Mouse (Mus musculus): Measurements from ENCODE around the gene Irf9. TPM values are rescaled to one million over a fixed set of nuclear protein-coding genes. Genes with fewer than 3 reads are reported as not detected.

Irf9 gene
- polyA plus RNA-seq, 1 experiment from 2014 or later, result 17.2 TPM

GRCm38 (mm10) chr14:55598521-55599390, 4.6 kb upstream of the Irf9 start:
- ATAC-seq (ENCODE audit: low read depth), result no peak
- WGBS (ENCODE audit: insufficient replicate concordance), result 90% methylated on average over 21 of the region's 21 CpGs

GRCm38 (mm10) chr14:55603633-55604576, 534 bp downstream of the Irf9 start:
- ATAC-seq (ENCODE audit: low read depth), result peak; percentile 97
- H3K36me3 ChIP-seq (ENCODE audit: control insufficient read depth, insufficient read depth), result peaks cover 58% of the 10 kb centered on the region
- H3K4me3 ChIP-seq (ENCODE audit: low read depth, low read length), result peak overlapping the region; percentile 77
- H3K4me2 ChIP-seq (ENCODE audit: low read depth, low read length), result peak overlapping the region; percentile 87
- peak overlapping the region; percentile 97 for H3K27ac ChIP-seq (ENCODE audit: low read length)
- H3K9me3 ChIP-seq (replicated peaks; ENCODE audit: control insufficient read depth, low read length), result no peaks in the 10 kb centered on the region
- WGBS (ENCODE audit: insufficient replicate concordance), result 9% methylated on average over 19 of the region's 19 CpGs
- H3K27me3 ChIP-seq (ENCODE audit: control insufficient read depth, insufficient read depth, low read depth, low read length), result no peaks in the 10 kb centered on the region
- H3K4me1 ChIP-seq (ENCODE audit: control insufficient read depth, low read depth, low read length), result peaks cover 29% of the 10 kb centered on the region
- H3K9ac ChIP-seq (ENCODE audit: low read depth, low read length), result peak overlapping the region; percentile 85

More at GRCm38 (mm10) chr14:55598521-55599390, 4.6 kb upstream of the Irf9 start:
- no peaks in the 10 kb centered on the region for H3K27me3 ChIP-seq (ENCODE audit: control insufficient read depth, insufficient read depth, low read depth, low read length)
- no peak overlapping the region for H3K4me2 ChIP-seq (ENCODE audit: low read depth, low read length)
- no peak overlapping the region for H3K4me3 ChIP-seq (ENCODE audit: low read depth, low read length)
- no peak overlapping the region for H3K27ac ChIP-seq (ENCODE audit: low read length)
- no peak overlapping the region for H3K9ac ChIP-seq (ENCODE audit: low read depth, low read length)
- peaks cover 12% of the 10 kb centered on the region for H3K4me1 ChIP-seq (ENCODE audit: control insufficient read depth, low read depth, low read length)
- peaks cover 61% of the 10 kb centered on the region for H3K36me3 ChIP-seq (ENCODE audit: control insufficient read depth, insufficient read depth)
- no peaks in the 10 kb centered on the region for H3K9me3 ChIP-seq (replicated peaks; ENCODE audit: control insufficient read depth, low read length)

GRCm38 (mm10) chr14:55604823-55605222, 1.5 kb downstream of the Irf9 start:
- WGBS (ENCODE audit: insufficient replicate concordance), result 88% methylated on average over 11 of the region's 11 CpGs
- H3K4me1 ChIP-seq (ENCODE audit: control insufficient read depth, low read depth, low read length), result peaks cover 29% of the 10 kb centered on the region
- ATAC-seq (ENCODE audit: low read depth), result no peak
- H3K36me3 ChIP-seq (ENCODE audit: control insufficient read depth, insufficient read depth), result peaks cover 59% of the 10 kb centered on the region
- peak overlapping the region; percentile 97 for H3K27ac ChIP-seq (ENCODE audit: low read length)
- no peaks in the 10 kb centered on the region for H3K27me3 ChIP-seq (ENCODE audit: control insufficient read depth, insufficient read depth, low read depth, low read length)
- no peaks in the 10 kb centered on the region for H3K9me3 ChIP-seq (replicated peaks; ENCODE audit: control insufficient read depth, low read length)
- H3K4me3 ChIP-seq (ENCODE audit: low read depth, low read length), result peak overlapping the region; percentile 77
- H3K9ac ChIP-seq (ENCODE audit: low read depth, low read length), result peak overlapping the region; percentile 85
- H3K4me2 ChIP-seq (ENCODE audit: low read depth, low read length), result peak overlapping the region; percentile 87

GRCm38 (mm10) chr14:55605743-55606459, 2.5 kb downstream of the Irf9 start:
- Histone ChIP-seq H3K9ac (ENCODE audit: low read depth, low read length) (peak overlapping the region; percentile 42), H3K4me3 (ENCODE audit: low read depth, low read length) (peak overlapping the region; percentile 77), H3K4me2 (ENCODE audit: low read depth, low read length) (peak overlapping the region; percentile 87), H3K4me1 (ENCODE audit: control insufficient read depth, low read depth, low read length) (peaks cover 29% of the 10 kb centered on the region), H3K36me3 (ENCODE audit: control insufficient read depth, insufficient read depth) (peaks cover 54% of the 10 kb centered on the region), H3K27me3 (ENCODE audit: control insufficient read depth, insufficient read depth, low read depth, low read length) (no peaks in the 10 kb centered on the region), H3K9me3 (replicated peaks; ENCODE audit: control insufficient read depth, low read length) (no peaks in the 10 kb centered on the region), H3K27ac (ENCODE audit: low read length) (peak overlapping the region; percentile 51)
- whole genome bisulfite sequencing (ENCODE audit: insufficient replicate concordance), result 70% methylated on average over 16 of the region's 16 CpGs
- no peak for ATAC-seq (ENCODE audit: low read depth)

- Histone ChIP-seq H3K9ac (ENCODE audit: low read depth, low read length) (no peak overlapping the region), H3K27ac (ENCODE audit: low read length) (no peak overlapping the region), H3K4me3 (ENCODE audit: low read depth, low read length) (no peak overlapping the region), H3K36me3 (ENCODE audit: control insufficient read depth, insufficient read depth) (peaks cover 43% of the 10 kb centered on the region), H3K4me1 (ENCODE audit: control insufficient read depth, low read depth, low read length) (peaks cover 26% of the 10 kb centered on the region), H3K27me3 (ENCODE audit: control insufficient read depth, insufficient read depth, low read depth, low read length) (no peaks in the 10 kb centered on the region), H3K4me2 (ENCODE audit: low read depth, low read length) (no peak overlapping the region), H3K9me3 (replicated peaks; ENCODE audit: control insufficient read depth, low read length) (no peaks in the 10 kb centered on the region)
- ATAC-seq (ENCODE audit: low read depth), result no peak
- WGBS (ENCODE audit: insufficient replicate concordance), result 94% methylated on average over 6 of the region's 6 CpGs
Observed at GRCm38 (mm10) chr14:55608339-55608738, 5.0 kb downstream of the Irf9 start.

- Histone ChIP-seq H3K27me3 (ENCODE audit: control insufficient read depth, insufficient read depth, low read depth, low read length) (no peaks in the 10 kb centered on the region), H3K27ac (ENCODE audit: low read length) (peak overlapping the region; percentile 40), H3K4me1 (ENCODE audit: control insufficient read depth, low read depth, low read length) (peaks cover 28% of the 10 kb centered on the region), H3K9me3 (replicated peaks; ENCODE audit: control insufficient read depth, low read length) (no peaks in the 10 kb centered on the region), H3K4me3 (ENCODE audit: low read depth, low read length) (no peak overlapping the region), H3K9ac (ENCODE audit: low read depth, low read length) (no peak overlapping the region), H3K36me3 (ENCODE audit: control insufficient read depth, insufficient read depth) (peaks cover 18% of the 10 kb centered on the region), H3K4me2 (ENCODE audit: low read depth, low read length) (no peak overlapping the region)
- ATAC-seq (ENCODE audit: low read depth), result no peak
- WGBS (ENCODE audit: insufficient replicate concordance), result 63% methylated on average over 6 of the region's 6 CpGs
Observed at GRCm38 (mm10) chr14:55613346-55613745, 10.0 kb downstream of the Irf9 start.

- peaks cover 5% of the 10 kb centered on the region; the same call in 1 of the 2 replicates for H3K36me3 ChIP-seq (ENCODE audit: control insufficient read depth, insufficient read depth)
- H3K9ac ChIP-seq (ENCODE audit: low read depth, low read length), result 0 out of 2 replicates have a peak overlapping the region, but pooled peaks have one; percentile 25
- H3K4me3 ChIP-seq (ENCODE audit: low read depth, low read length), result no peak overlapping the region
- WGBS (ENCODE audit: insufficient replicate concordance), result 26% methylated on average over 7 of the region's 7 CpGs
- H3K4me2 ChIP-seq (ENCODE audit: low read depth, low read length), result no peak overlapping the region
- H3K27me3 ChIP-seq (ENCODE audit: control insufficient read depth, insufficient read depth, low read depth, low read length), result no peaks in the 10 kb centered on the region
- ATAC-seq (ENCODE audit: low read depth), result peak; percentile 78
- peak overlapping the region; percentile 83 for H3K27ac ChIP-seq (ENCODE audit: low read length)
- H3K9me3 ChIP-seq (replicated peaks; ENCODE audit: control insufficient read depth, low read length), result no peaks in the 10 kb centered on the region
- peaks cover 34% of the 10 kb centered on the region for H3K4me1 ChIP-seq (ENCODE audit: control insufficient read depth, low read depth, low read length)
Observed at GRCm38 (mm10) chr14:55614565-55615178, 11.3 kb downstream of the Irf9 start.

GRCm38 (mm10) chr14:55615876-55616275, 12.5 kb downstream of the Irf9 start:
- peaks cover 34% of the 10 kb centered on the region for H3K4me1 ChIP-seq (ENCODE audit: control insufficient read depth, low read depth, low read length)
- H3K9ac ChIP-seq (ENCODE audit: low read depth, low read length), result no peak overlapping the region
- H3K27ac ChIP-seq (ENCODE audit: low read length), result peak overlapping the region; percentile 48; the same call in 1 of the 2 replicates
- no peak overlapping the region for H3K4me3 ChIP-seq (ENCODE audit: low read depth, low read length)
- 61% methylated on average over 2 of the region's 2 CpGs for WGBS (ENCODE audit: insufficient replicate concordance)
- no peaks in the 10 kb centered on the region for H3K9me3 ChIP-seq (replicated peaks; ENCODE audit: control insufficient read depth, low read length)
- ATAC-seq (ENCODE audit: low read depth), result no peak
- H3K27me3 ChIP-seq (ENCODE audit: control insufficient read depth, insufficient read depth, low read depth, low read length), result no peaks in the 10 kb centered on the region
- H3K4me2 ChIP-seq (ENCODE audit: low read depth, low read length), result no peak overlapping the region
- no peaks in the 10 kb centered on the region for H3K36me3 ChIP-seq (ENCODE audit: control insufficient read depth, insufficient read depth)
